Mouse (Mus musculus): Measurements from ENCODE around the gene Dlgap1. TPM values are rescaled to one million over a fixed set of nuclear protein-coding genes. Genes with fewer than 3 reads are reported as not detected.

The Dlgap1 gene
- polyA plus RNA-seq, 2 experiments from 2014 or later = 0.21 TPM; not detected in 1

- no peak for ATAC-seq
These were observed 205.0 kb downstream of the Dlgap1 start for GRCm38 (mm10) chr17:70173916-70174315.

- no peak for ATAC-seq
These were observed 222.4 kb downstream of the Dlgap1 start for GRCm38 (mm10) chr17:70191228-70191627.

- no peak for ATAC-seq
These were observed 254.0 kb downstream of the Dlgap1 start for GRCm38 (mm10) chr17:70222891-70223290.

GRCm38 (mm10) chr17:70247342-70247741 lies 278.5 kb downstream of the Dlgap1 start:
- no peak for ATAC-seq

GRCm38 (mm10) chr17:70248250-70248649 lies 279.4 kb downstream of the Dlgap1 start:
- ATAC-seq = no peak

- no peak for ATAC-seq
These were observed 283.6 kb downstream of the Dlgap1 start for GRCm38 (mm10) chr17:70252476-70252875.

- ATAC-seq = no peak
These were observed 287.5 kb downstream of the Dlgap1 start for GRCm38 (mm10) chr17:70256371-70256770.

- no peak for ATAC-seq
These were observed 294.3 kb downstream of the Dlgap1 start for GRCm38 (mm10) chr17:70263156-70263555.

- no peak for ATAC-seq
These were observed 303.3 kb downstream of the Dlgap1 start for GRCm38 (mm10) chr17:70272125-70272524.

GRCm38 (mm10) chr17:70287708-70288107 lies 318.8 kb downstream of the Dlgap1 start:
- ATAC-seq = no peak

- ATAC-seq = no peak
These were observed 325.2 kb downstream of the Dlgap1 start for GRCm38 (mm10) chr17:70294106-70294505.

- no peak for ATAC-seq
These were observed 333.1 kb downstream of the Dlgap1 start for GRCm38 (mm10) chr17:70301941-70302478.

- ATAC-seq = no peak
These were observed 333.8 kb downstream of the Dlgap1 start for GRCm38 (mm10) chr17:70302656-70303055.

- ATAC-seq = no peak
These were observed 336.1 kb downstream of the Dlgap1 start for GRCm38 (mm10) chr17:70305021-70305420.

GRCm38 (mm10) chr17:70307418-70308176 lies 338.7 kb downstream of the Dlgap1 start:
- no peak for ATAC-seq

GRCm38 (mm10) chr17:70308364-70309231 lies 339.7 kb downstream of the Dlgap1 start:
- ATAC-seq = no peak

GRCm38 (mm10) chr17:70316327-70316726 lies 347.5 kb downstream of the Dlgap1 start:
- no peak for ATAC-seq

GRCm38 (mm10) chr17:70317779-70318178 lies 348.9 kb downstream of the Dlgap1 start:
- ATAC-seq = no peak

GRCm38 (mm10) chr17:70321976-70322375 lies 353.1 kb downstream of the Dlgap1 start:
- ATAC-seq = no peak

GRCm38 (mm10) chr17:70333440-70333839 lies 364.6 kb downstream of the Dlgap1 start:
- no peak for ATAC-seq

- no peak for ATAC-seq
These were observed 365.3 kb downstream of the Dlgap1 start for GRCm38 (mm10) chr17:70334171-70334570.

GRCm38 (mm10) chr17:70339821-70340220 lies 370.9 kb downstream of the Dlgap1 start:
- no peak for ATAC-seq

- ATAC-seq = no peak
These were observed 372.4 kb downstream of the Dlgap1 start for GRCm38 (mm10) chr17:70341230-70341629.
